Mouse (Mus musculus) left cerebral cortex, adult 11 months (tissue): Measurements from ENCODE around the gene Rrp7a.

Experiments used
- DNase-seq: peaks from one replicate; pipeline ENCODE4 v3.0.0; 2022; ENCODE audit warnings: low spot score

Rrp7a gene

DNA sequence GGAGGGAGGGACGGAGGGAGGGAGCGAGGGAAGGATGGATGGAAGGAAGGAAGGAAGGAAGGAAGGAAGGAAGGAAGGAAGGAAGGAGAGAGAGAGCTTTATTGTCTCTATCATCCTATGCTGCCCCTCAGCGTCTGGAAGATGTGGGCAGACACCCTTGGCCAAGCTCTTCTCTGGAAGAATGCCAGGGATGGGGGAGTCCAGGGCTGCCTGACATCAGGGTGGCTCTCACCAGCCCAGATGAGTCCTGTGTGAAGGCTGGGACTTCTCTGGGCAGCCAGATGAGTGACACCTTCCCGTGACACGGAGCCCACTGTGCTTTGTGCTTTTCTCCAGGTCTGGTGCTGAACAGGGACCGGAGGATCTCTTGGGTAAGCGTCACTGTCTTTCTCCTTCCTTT lies 10.7 kb downstream of the Rrp7a start:
- DNase-seq, result no peak

DNA sequence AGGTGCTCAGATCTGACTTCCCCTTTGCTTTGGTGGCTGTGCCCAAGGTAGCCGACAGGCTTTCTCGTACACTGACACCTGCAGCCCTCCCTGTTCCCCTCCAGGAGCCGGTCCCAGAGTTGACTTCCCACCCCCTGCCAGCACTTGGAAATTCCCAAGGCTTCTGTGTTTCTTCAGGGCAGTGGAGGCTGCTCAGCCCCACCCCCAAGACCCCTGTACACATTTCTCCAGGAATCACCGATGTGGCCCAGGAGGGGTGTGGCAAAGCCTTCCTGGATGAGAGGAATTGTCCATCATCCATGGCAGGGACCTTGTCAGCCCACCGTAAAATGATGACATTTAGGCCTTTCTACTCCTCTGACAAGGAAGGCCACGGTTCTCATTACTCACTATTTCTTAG lies 11.3 kb downstream of the Rrp7a start:
- DNase-seq, result no peak

DNA sequence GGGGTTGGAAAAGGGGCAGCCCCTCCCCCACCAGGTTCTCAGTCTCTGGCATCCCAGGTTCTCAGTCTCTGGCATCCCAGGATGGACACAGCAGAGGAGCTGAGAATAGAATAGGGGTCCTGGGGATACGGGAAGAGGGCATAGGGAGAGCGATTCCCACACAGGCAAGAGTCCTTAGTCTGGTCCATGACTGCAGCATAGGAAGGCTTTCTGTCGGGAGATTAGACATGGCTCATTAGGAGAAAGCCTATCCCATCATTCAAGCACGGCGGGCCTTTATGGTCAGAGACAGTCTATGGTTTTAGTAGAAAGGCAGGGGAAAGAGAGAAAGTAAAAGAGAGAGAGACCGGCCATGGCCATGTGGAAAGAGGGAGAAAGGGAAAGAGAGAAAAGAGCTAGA lies 14.8 kb downstream of the Rrp7a start:
- DNase-seq, result no peak

DNA sequence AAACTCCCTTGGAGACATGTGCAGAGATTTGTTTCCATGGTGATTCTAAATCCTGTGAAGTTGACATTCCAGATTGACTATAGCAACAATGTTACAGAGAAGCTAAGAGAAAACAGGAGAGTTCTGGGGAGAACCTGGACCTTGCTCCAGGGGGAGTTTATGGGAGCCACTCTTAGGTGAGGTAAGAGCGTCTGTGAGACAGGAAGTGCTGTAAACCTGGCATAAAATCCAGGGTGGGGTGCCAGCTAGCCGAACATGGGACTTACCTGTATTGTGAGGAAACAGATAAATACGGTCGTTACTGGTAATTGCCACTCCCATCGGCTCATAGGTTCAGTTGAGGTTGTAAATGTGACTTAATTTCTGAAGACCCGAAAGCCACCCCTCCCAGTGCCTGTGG lies 16.2 kb downstream of the Rrp7a start:
- DNase-seq, result no peak

DNA sequence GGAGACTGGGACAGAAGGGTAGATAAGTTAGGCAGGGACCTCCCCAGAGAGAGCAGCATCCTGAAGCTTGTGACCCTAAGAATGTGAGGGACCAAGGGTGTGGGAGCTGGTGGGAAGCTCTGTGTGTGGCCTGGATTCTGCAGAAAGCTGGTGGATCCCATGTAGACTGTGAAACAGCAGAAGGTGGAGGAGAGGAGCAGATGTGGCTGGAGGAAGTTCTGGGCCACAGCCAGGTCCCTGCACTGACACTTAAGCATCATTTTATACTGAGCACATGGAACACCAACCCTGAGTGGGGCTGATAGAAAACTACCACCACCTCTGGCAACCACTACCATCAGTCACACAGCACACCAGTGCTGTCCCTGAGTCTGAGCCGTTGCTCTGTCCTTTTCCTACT lies 19.5 kb downstream of the Rrp7a start:
- no peak for DNase-seq

DNA sequence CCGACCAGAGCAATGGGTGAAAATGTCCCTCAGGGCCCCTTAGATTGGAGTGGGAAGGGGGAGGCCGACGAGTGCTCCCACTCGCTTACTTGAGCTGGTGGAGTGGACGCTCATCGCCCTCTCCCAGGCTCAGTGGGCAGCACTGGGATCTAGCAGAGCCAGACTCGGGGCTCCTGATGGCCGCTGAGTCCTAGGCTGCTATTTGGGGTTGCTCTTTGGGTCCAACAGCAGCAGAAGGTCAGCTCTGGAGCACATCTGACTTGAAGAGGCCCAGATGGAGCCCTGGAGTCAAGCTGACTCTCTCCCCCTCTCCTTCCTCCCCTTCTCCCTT lies 22.3 kb downstream of the Rrp7a start:
- no peak for DNase-seq

DNA sequence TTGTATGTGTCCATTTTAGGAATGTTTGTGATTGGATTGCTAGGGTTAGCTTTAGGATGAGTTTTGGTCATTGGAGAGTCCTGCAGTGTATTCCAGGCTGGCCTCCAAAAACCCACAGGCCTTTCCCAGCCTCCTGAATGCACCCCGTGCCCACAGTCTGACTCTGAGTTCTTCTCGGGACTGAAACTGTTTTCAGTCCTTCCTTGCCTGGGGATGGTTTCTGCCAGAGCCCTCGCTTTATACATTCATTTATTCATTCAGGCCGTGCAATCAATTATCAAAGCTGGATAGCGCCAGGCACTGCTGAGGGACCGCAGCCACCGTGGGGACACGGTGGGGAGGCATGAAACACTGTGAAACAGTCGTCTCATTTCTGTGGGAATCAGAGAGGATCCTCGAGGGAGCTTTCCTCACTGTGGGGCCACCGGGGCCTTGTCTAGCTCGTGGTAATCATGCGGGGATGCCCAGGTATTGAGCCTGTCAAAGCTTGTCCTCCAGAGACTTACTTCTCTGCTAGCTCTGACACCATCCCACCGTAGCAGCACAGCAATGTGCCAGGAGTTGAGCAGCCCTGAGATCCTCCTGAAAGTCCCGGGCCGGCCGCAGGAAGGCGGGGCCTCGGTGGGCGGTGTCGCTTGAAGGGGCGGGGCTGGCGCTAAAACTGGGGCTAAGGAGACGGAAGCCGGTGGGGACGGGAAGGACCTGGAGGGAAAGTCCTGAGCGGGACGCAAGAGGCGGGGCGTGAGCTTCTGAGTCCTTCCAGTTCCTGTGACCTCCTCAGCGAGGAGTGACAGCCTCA lies 22.9 kb downstream of the Rrp7a start:
- no peak for DNase-seq

DNA sequence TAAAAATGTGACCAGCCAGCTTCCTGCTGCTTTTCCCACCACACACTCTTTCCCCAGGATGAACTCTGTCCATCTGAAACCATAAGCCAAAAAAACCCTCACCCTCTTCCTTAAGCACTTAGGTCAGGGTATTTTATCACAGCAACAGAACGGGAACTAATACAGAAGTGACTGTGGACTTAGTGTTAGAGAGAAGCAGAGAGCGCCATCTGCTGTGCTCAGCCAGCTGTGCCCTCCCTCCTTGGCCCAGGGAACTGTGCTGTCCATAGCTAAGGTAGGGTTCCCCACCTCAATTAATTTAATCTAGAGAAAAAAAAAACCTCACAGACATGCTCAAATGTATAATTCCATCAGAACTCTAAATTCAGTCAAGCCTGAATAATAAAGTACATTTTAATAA lies 26.7 kb downstream of the Rrp7a start:
- no peak for DNase-seq

DNA sequence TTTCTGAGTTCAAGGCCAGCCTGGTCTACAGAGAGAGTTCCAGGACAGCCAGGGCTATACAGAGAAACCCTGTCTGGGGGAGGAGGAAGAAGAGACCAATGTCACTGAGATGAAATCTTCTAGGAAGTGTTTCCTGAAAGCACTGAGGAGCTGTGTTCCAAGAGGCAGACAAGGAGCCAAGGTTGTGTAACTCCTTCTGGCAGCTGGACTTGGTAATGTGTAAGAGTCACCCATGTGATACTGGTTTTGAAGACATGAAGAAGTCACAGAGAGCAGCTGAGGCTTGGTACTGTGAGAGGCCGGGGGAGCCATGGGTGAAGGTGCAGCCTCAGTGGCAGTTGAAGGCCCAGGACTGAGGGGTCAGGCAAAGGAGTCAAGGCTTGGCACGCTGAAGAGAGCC lies 28.9 kb downstream of the Rrp7a start:
- DNase-seq, result no peak

DNA sequence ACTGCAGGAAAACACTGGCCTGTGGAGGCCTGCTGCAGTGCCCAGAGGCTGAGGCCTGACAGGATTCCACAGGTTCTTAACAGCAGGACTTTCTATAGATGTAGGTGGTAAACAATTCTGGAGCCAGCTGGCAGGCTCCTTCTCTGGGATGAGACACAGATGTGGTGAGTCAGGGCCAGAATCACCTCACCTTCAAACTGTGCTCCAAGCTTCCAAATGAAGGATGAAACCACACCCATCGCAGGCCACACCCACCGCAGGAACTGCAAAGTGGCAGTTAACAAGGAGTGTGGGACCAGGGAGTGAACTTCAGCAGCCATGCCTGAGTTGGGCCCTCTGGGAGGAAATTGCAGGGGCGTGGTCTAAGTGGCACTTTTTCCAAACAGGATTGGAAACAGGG lies 31.7 kb downstream of the Rrp7a start:
- DNase-seq, result no peak

DNA sequence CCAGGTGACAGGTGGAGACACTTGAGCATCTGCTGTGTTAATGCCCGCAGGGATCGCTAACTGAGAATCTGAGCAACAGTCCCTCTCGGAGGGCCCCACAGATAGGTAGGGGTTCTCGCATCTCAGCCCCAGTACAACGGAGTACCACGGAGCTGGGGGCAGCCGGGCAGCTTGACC lies 33.3 kb downstream of the Rrp7a start, which contains the start of gene Serhl:
Serhl (plus strand) TSS at position 78 of the 177 bp plus-strand sequence.
- no peak for DNase-seq

DNA sequence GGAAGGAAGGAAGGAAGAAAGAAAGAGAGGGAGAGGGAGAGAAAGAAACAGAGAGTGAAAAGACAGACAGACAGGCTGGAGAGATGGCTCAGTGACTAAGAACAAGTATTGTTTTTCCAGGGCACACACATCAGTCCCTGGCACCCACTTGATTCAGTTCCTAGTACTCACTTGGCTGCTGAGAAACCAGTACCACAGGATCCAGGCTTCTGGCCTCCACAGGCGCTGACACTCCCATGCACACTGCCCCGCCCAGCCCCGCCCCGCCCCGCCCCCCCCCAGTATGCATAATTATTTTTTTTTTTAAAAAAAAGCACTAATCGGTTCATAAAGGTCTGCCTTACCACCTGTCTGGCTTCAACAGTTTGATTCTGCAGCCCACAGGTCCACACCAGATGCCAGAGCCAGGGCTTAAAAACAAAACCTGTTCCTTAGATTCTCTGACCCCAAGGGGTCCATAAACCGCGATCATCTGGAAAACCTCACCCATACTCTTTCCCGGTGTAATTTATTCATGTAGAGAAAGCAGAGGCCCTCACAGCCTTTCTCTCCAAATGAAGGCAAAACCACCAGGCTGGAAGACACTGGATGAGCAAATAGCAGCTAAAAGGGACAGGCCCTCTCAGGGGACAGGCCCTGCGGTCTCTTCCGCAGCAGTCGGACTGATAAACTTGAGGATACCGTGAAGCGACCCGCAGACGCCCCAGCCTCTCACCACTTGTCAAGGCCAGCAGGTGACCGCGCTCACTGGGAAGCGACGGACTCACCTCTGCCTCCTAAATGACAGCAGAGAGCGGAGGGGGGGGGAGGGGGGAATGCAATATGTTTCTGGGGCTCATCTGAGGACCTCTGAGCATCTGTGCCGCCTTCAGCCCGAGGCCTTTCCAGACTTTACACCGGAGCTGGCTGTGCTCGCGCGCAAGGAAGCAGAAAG lies 33.8 kb downstream of the Rrp7a start:
- no peak for DNase-seq

DNA sequence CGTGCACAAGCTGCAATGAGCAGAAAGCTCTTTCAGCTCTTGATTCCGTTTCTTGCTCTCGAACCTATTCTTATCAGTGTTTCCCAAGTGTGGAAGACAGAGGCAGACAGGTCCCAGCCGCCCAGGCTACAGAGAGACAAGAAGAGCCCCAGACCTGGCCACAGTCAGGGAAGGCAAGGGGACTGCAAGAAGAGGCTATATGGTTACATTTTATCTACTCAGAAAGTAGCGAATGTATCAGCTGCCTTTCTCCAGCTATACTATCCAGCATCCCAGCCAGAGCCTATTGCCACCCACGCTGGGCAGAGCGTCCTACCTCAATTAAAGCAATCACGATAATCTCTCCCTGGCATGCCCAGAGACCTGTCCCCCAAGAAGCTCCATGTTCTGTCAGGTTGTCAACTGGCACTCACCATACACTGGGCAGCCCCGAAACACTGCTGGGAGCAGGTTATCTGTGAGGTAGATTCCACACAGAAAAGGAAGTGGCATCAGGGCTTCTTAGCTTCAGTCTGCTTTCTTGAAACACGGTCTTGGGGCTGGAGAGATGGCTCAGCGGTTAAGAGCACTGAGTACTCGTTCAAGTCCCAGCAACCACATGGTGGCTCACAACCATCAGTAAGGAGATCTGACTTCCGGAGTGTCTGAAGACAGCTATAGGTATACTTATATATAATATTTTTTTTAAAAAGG lies 35.8 kb downstream of the Rrp7a start:
- no peak for DNase-seq

DNA sequence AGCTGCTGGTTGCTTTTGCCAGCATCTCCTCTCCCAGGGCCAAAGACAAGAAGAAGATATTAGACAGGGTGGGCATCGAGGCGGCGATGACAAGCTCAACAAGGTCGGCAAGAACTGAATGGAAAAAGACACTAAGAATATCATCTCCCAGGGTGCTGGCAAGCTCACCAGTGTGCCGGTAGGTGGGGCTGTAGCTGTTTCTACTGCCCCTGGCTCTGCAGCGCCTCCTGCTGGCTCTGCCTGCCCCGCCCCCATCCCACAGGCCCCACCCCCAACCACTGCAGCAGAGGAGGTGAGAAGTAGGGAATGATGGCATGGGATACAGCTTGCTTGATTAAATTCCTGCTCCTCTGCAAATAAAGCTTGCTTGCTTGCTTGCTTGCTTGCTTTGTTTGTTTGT lies 36.7 kb downstream of the Rrp7a start:
- DNase-seq, result no peak

DNA sequence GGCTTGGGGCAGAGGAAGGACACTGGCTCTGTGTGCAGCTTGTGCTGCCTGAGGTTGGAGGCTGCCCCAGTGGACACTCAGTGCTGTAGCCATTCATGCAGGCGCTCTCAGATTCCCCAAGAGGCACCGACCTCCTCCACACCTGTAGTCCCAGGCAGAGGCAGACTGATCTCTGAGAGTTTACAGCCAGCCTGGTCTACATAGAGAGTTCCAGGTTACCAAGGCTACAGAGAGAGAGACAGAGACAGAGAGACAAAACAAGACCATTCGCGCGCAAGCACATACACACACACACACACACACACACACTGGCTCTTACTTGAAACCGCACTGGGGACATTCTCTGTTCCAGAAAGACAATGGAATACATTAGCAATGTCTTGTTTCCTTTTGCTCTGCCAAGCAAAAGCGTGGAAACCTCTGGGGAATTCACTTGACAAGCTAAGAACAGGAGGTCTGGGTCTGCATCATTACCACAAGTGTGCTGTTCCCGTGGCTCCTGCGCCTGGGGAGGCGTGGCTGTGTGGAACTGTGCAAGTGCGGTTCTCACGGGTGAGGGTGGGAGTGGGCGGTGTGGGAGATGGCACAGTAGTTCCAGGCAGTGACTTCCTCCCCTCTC lies 38.5 kb downstream of the Rrp7a start:
- peak; percentile 23 for DNase-seq

DNA sequence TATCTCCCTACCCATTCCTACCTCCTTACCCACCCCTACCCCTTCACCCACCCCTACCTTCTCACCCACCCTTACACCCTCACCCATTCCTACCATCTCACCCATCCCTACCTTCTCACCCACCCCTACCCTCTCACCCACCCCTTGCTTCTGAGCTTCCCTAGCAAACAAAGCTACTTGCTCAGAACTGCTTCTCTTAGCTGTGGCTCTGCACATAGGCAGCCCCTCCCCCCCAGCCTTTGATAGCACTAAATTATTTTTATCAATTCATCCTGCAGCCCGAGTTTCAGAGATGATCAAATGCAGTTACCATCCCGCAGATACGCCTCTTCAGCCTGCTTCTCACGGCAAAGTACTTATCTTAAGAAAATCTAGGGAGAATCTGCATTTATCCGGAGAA lies 39.1 kb downstream of the Rrp7a start:
- peak; percentile 36 for DNase-seq

DNA sequence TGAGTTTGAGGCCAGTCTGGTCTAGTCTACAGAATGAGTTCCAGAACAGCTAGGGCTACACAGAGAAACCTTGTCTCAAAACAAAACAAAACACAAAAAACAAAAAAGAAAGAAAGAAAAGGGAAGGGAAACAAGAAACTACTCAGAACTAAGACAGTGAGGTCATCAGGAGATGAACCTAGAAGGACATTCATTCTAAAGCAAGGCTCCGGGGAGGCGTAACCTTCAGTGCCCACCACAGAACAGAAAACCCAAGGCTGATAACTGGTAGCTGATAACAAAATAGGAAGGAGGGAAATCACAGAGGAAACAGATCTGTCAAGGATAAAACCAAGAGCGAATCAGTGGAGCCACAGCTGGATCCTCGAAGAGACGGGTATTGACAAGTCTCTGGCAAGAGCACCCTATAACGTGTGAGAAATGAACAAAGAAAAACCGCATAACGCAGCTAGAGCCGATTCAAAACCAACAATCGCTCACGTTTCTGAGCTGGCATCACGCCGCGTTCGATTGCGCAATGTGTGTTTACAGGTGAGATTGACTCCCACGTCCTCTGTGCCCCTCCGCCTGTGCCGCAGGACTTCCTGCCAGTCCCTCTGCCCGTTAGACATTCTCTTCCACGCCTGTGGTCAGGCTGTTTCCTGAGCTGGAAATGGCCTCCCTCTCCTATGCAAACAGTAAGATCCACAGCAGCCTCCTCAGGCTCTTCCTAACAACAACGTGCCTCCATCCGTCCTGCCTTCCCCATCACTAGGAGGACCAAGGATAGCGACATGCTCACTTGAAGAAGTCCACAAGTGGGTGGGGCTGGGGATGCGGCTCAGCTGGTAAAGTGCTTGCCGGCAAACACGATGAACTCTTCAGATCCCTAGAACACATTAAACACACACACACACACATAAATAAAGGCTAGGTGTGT lies 46.7 kb downstream of the Rrp7a start:
- DNase-seq, result no peak

DNA sequence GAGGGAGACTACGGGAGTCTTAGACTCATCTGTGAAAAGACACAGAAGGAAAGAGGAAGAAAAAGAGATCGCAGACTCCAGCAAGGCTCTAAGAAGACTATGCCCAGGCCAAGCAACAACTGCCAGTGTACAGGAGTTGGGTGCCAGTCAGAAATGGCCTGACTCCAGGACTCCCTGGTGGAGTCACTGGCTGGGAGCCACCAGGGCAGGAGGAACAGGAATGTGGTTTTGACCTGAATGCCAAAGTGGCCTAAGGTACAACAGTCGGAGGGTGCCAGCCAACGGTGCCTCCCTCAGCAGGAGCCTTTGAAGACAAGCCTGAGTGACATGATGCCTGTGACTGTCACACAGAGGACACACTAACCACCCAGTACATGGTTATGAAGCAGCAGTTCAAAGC lies 48.4 kb downstream of the Rrp7a start:
- DNase-seq, result no peak

DNA sequence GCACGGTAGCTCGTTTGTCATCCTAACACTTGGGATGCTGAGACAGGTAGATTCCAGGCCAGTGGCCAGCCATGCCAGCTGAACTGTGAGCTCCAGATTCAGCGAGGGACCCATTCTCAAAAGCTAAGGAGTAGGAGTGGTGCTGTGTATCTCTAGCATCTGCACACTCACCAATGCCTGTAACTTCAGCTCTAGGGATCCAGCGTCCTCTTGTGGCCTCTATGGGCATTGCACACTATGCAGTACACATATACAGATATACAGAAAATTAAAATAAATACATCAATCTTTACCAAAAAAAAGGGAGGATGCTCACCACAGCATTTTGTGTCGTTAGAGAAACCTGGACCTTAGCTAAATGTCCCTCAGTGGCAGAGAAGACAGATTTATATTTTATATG lies 50.8 kb downstream of the Rrp7a start:
- DNase-seq, result no peak

DNA sequence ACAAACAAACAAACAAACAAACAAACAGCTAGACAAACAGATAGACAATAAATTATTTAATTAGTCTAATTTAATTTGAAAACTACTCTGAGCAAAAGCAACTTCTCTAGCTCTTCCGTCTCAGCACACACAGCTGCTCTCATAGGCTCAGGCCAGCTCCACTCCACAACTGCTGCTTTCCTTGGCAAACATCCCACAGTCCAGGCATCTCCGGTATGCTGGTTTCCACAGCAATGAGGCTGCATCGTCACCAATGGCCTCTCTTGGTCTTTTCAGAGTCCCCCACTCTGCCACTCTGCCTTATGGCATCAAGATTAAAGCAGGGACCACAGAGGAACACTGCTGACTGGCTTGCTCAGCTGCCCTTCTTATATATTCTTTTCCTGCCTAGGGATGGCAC lies 51.7 kb downstream of the Rrp7a start:
- DNase-seq, result no peak

DNA sequence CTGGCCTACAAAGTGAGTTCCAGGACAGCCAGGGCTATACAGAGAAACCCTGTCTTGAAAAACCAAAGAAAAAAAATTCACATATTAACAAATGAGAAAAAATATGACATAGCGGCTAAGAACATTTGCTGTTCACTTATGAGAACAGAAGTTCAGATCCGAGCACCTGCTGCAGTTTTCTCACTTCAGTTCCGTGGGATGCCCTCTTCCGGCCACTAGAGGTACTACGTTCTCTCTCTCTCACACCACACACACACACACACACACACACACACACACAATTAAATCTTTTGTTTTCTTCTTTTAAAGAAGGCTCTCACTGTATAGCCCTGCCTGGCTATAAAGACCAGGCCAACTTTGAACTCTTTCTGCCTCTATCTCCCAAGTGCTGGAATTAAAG lies 54.3 kb downstream of the Rrp7a start:
- no peak for DNase-seq

DNA sequence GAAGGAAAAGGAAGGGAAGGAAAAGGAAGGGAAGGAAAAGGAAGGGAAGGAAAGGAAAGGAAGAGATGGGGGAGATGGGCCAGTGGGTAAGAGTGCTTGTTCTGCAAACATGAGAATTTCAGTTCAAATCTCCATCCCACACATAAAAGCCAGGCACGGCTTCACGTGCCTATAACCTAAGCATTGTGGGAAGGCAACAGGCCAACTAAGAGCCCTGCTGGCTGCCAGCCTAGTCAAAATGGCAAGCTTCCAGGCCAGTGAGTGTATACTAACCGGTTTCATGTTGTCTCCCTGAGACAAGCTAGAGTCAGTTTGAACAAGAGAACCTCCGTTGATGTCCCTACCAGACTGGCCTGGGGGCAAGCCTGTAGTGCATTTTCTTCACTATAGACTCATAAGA lies 57.1 kb downstream of the Rrp7a start:
- no peak for DNase-seq
